Mouse (Mus musculus) lung, embryonic 16.5 days (tissue): ENCODE data around the gene Smyd3. TPM values are rescaled to one million over a fixed set of nuclear protein-coding genes. Genes with fewer than 3 reads are reported as not detected.

Source experiments
- ATAC-seq: fragments of 200-750 bp; cut with Nextera tagmentation; 2 replicates; pipeline ENCODE4 v1.8.0; 2017; ENCODE audit warnings: low read depth, mild to moderate bottlenecking, moderate library complexity
- H3K27ac ChIP-seq: fragments of 300-500 bp; sonication (generic); 2 replicates; pipeline ENCODE4 v1.5.1; 2014; ENCODE audit warnings: mild to moderate bottlenecking, control low read depth, low read length
- H3K27me3 ChIP-seq: fragments of 300-500 bp; sonication (generic); 2 replicates; pipeline ENCODE4 v1.6.1; 2014; ENCODE audit warnings: low read depth, low read length, mixed read lengths; ENCODE audit not compliant: control insufficient read depth, insufficient read depth
- H3K36me3 ChIP-seq: fragments of 300-500 bp; sonication (generic); 2 replicates; pipeline ENCODE4 v1.6.1; 2014; ENCODE audit warnings: low read length; ENCODE audit not compliant: control insufficient read depth, insufficient read depth
- H3K4me1 ChIP-seq: fragments of 300-500 bp; sonication (generic); replicated peaks from 2 replicates; pipeline ENCODE4 v1.6.1; 2014; ENCODE audit warnings: low read length, mixed read lengths; ENCODE audit not compliant: control insufficient read depth, insufficient read depth
- H3K4me2 ChIP-seq: fragments of 300-500 bp; sonication (generic); 2 replicates; pipeline ENCODE4 v1.6.1; 2014; ENCODE audit warnings: low read depth, low read length, control low read depth
- H3K4me3 ChIP-seq: fragments of 300-500 bp; sonication (generic); 2 replicates; pipeline ENCODE4 v1.5.1; 2014; ENCODE audit warnings: mild to moderate bottlenecking, low read length, control low read depth
- H3K9ac ChIP-seq: fragments of 300-500 bp; sonication (generic); 2 replicates; pipeline ENCODE4 v1.6.1; 2014; ENCODE audit warnings: low read length, control low read depth
- H3K9me3 ChIP-seq: fragments of 300-500 bp; sonication (generic); 2 replicates; pipeline ENCODE4 v1.6.1; 2016; ENCODE audit warnings: low read length; ENCODE audit not compliant: control insufficient read depth
- WGBS: fragments of 180-500 bp; shearing (Covaris S2); extraction: QIAGEN DNeasy Blood & Tissue Kit; methylation state at CpG from one replicate; pipeline ENCODE4 v1.1.7; 2014; 5-methylcytosine and 5-hydroxymethylcytosine counted together
- polyA plus RNA-seq: library from polyadenylated mRNA; unstranded; fragments of >200 nt; fragmentation: Nextera tagmentation; extraction: Ambion mirVana; gene quantifications from 2 replicates; pipeline ENCODE4 v1.2.1, GENCODE M21; 2015

Gene Smyd3
- polyA plus RNA-seq, 1 experiment from 2014 or later = 16.8 TPM

- Histone ChIP-seq H3K4me2 (no peak overlapping the region), H3K27me3 (no peaks in the 10 kb centered on the region), H3K4me3 (no peak overlapping the region), H3K36me3 (no peaks in the 10 kb centered on the region), H3K9ac (no peak overlapping the region), H3K9me3 (no peaks in the 10 kb centered on the region), H3K4me1 (peaks cover 11% of the 10 kb centered on the region), H3K27ac (peak overlapping the region; percentile 25; the same call in 1 of the 2 replicates)
- 52% methylated on average over 5 of the region's 5 CpGs for WGBS
- no peak for ATAC-seq
These were observed 35.5 kb upstream of the Smyd3 start for GRCm38 (mm10) chr1:179553197-179553948.

- Histone ChIP-seq H3K4me2 (no peak overlapping the region), H3K4me1 (peaks cover 17% of the 10 kb centered on the region), H3K36me3 (no peaks in the 10 kb centered on the region), H3K9me3 (no peaks in the 10 kb centered on the region), H3K4me3 (no peak overlapping the region), H3K9ac (no peak overlapping the region), H3K27ac (peak overlapping the region; percentile 62), H3K27me3 (no peaks in the 10 kb centered on the region)
- 33% methylated on average over 7 of the region's 7 CpGs for WGBS
- peak; percentile 61; the same call in 1 of the 2 replicates for ATAC-seq
These were observed 34.9 kb upstream of the Smyd3 start for GRCm38 (mm10) chr1:179552751-179553150.

GRCm38 (mm10) chr1:179551921-179552320, 34.1 kb upstream of the Smyd3 start:
- ATAC-seq = 0 out of 2 replicates have a peak, but pooled peaks have one; percentile 29
- WGBS = 53% methylated on average over 4 of the region's 4 CpGs
- Histone ChIP-seq H3K36me3 (no peaks in the 10 kb centered on the region), H3K27me3 (no peaks in the 10 kb centered on the region), H3K4me2 (no peak overlapping the region), H3K9ac (no peak overlapping the region), H3K27ac (peak overlapping the region; percentile 62), H3K4me3 (no peak overlapping the region), H3K9me3 (no peaks in the 10 kb centered on the region), H3K4me1 (peaks cover 23% of the 10 kb centered on the region)

- H3K36me3 ChIP-seq = no peaks in the 10 kb centered on the region
- H3K4me2 ChIP-seq = no peak overlapping the region
- H3K9ac ChIP-seq = no peak overlapping the region
- no peaks in the 10 kb centered on the region for H3K9me3 ChIP-seq
- no peak for ATAC-seq
- peaks cover 23% of the 10 kb centered on the region for H3K4me1 ChIP-seq
- WGBS = 71% methylated on average over 3 of the region's 3 CpGs
- no peaks in the 10 kb centered on the region for H3K27me3 ChIP-seq
- H3K27ac ChIP-seq = peak overlapping the region; percentile 31; the same call in 1 of the 2 replicates
- no peak overlapping the region for H3K4me3 ChIP-seq
These were observed 33.5 kb upstream of the Smyd3 start for GRCm38 (mm10) chr1:179551336-179551735.

- H3K27ac ChIP-seq = no peak overlapping the region
- no peak for ATAC-seq
- no peaks in the 10 kb centered on the region for H3K9me3 ChIP-seq
- H3K4me1 ChIP-seq = peaks cover 29% of the 10 kb centered on the region
- no peaks in the 10 kb centered on the region for H3K36me3 ChIP-seq
- H3K4me3 ChIP-seq = no peak overlapping the region
- H3K4me2 ChIP-seq = no peak overlapping the region
- no peak overlapping the region for H3K9ac ChIP-seq
- 89% methylated on average over 5 of the region's 5 CpGs for WGBS
- no peaks in the 10 kb centered on the region for H3K27me3 ChIP-seq
These were observed 31.3 kb upstream of the Smyd3 start for GRCm38 (mm10) chr1:179548996-179549752.

GRCm38 (mm10) chr1:179548220-179548619, 30.4 kb upstream of the Smyd3 start:
- H3K27me3 ChIP-seq = no peaks in the 10 kb centered on the region
- no peak overlapping the region for H3K4me3 ChIP-seq
- H3K27ac ChIP-seq = no peak overlapping the region
- H3K36me3 ChIP-seq = no peaks in the 10 kb centered on the region
- no peak overlapping the region for H3K9ac ChIP-seq
- peaks cover 23% of the 10 kb centered on the region for H3K4me1 ChIP-seq
- 62% methylated on average over 11 of the region's 11 CpGs for WGBS
- no peaks in the 10 kb centered on the region for H3K9me3 ChIP-seq
- no peak overlapping the region for H3K4me2 ChIP-seq
- ATAC-seq = no peak

GRCm38 (mm10) chr1:179547176-179547575, 29.3 kb upstream of the Smyd3 start:
- Histone ChIP-seq H3K36me3 (no peaks in the 10 kb centered on the region), H3K4me2 (peak overlapping the region; percentile 68), H3K4me1 (peaks cover 19% of the 10 kb centered on the region), H3K4me3 (peak overlapping the region; percentile 85), H3K27ac (peak overlapping the region; percentile 13; the same call in 1 of the 2 replicates), H3K27me3 (no peaks in the 10 kb centered on the region), H3K9me3 (no peaks in the 10 kb centered on the region), H3K9ac (peak overlapping the region; percentile 85)
- 9% methylated on average over 5 of the region's 5 CpGs for WGBS
- ATAC-seq = no peak

GRCm38 (mm10) chr1:179546551-179546917, 28.7 kb upstream of the Smyd3 start:
- under 1% methylated on average over 32 of the region's 44 CpGs for whole genome bisulfite sequencing
- H3K4me2 ChIP-seq = peak overlapping the region; percentile 68
- peak overlapping the region; percentile 85 for H3K9ac ChIP-seq
- H3K27me3 ChIP-seq = no peaks in the 10 kb centered on the region
- H3K27ac ChIP-seq = peak overlapping the region; percentile 95
- H3K4me1 ChIP-seq = peaks cover 19% of the 10 kb centered on the region
- no peaks in the 10 kb centered on the region for H3K9me3 ChIP-seq
- ATAC-seq = peak; percentile 88
- H3K4me3 ChIP-seq = peak overlapping the region; percentile 85
- H3K36me3 ChIP-seq = 0 out of 2 replicates have a peak, but pooled peaks cover under 1% of the 10 kb centered on the region
